In genomic region chr12:119291618-119292017, GRCm38 (mm10) we compare ENCODE assay signal across 23 mouse cellular contexts. TPM values are rescaled to one million over a fixed set of nuclear protein-coding genes. Genes with fewer than 3 reads are reported as not detected.
"Had no signal": no experiment of that assay in that cellular context is flagged by ENCODE, and none has a peak within 500 bp of the region (broad histone marks: within the 10 kb centered on the region; RNA-seq: fewer than 3 reads in every experiment).

No protein-coding gene starts in this region.

- DNase-seq: liver, postnatal 0 days; lung, adult 2 months; lung, postnatal 14 days; lung, postnatal 36 days; right cerebral cortex, postnatal 25 days; thymus, adult 18-20 months; thymus, postnatal 14 days; thymus, postnatal 4 days had no signal

- H3K4me3 ChIP-seq: liver, embryonic 15.5 days; lung, embryonic 15.5 days; megakaryocyte, embryonic 14.5 days; midbrain, embryonic 13.5 days; midbrain, embryonic 15.5 days; neural tube, embryonic 12.5 days; stomach, embryonic 15.5 days had no signal

- H3K27ac ChIP-seq: liver, embryonic 15.5 days; lung, embryonic 15.5 days; macrophage; midbrain, embryonic 13.5 days; midbrain, embryonic 15.5 days; neural tube, embryonic 12.5 days; stomach, embryonic 15.5 days; stomach, postnatal 0 days had no signal

RNA-seq across cellular contexts. Expression of gene Macc1, which starts 22.5 kb away (rescaled TPM):
- total RNA-seq: megakaryocyte progenitor cell, adult 5-6 weeks; midbrain, postnatal 0 days; monocyte, adult 5-6 weeks; neutrophil, adult 5-6 weeks had no signal
- polyA plus RNA-seq: macrophage; midbrain, postnatal 0 days; neural tube, embryonic 14.5 days; spleen, adult 2 months had no signal

RNA-seq across cellular contexts. Expression of gene Itgb8, which starts 53.0 kb away (rescaled TPM):
- total RNA-seq: megakaryocyte progenitor cell, adult 5-6 weeks; monocyte, adult 5-6 weeks; neutrophil, adult 5-6 weeks had no signal
